Mouse (Mus musculus) liver, postnatal 0 days (tissue): ENCODE results near the gene Hpdl. TPM values are rescaled to one million over a fixed set of nuclear protein-coding genes. Genes with fewer than 3 reads are reported as not detected.

Source experiments
- ATAC-seq: fragments of 200-750 bp; cut with Nextera tagmentation; 2 replicates; pipeline ENCODE4 v1.8.0; 2017; ENCODE audit warnings: mild to moderate bottlenecking, moderate library complexity
- DNase-seq: peaks from one replicate; pipeline ENCODE4 v3.0.0-alpha.2; 2016
- H3K27ac ChIP-seq: fragments of 300-500 bp; sonication (generic); 2 replicates; pipeline ENCODE4 v1.5.1; 2014; ENCODE audit warnings: antibody characterized with exemption, moderate library complexity, mild to moderate bottlenecking, low read depth
- H3K27me3 ChIP-seq: fragments of 300-500 bp; sonication (generic); 2 replicates; pipeline ENCODE4 v1.6.1; 2014; ENCODE audit warnings: low read length, control low read depth, mixed read lengths; ENCODE audit not compliant: insufficient read depth
- H3K36me3 ChIP-seq: fragments of 300-500 bp; sonication (generic); replicated peaks from 2 replicates; pipeline ENCODE4 v1.6.1; 2014; ENCODE audit warnings: mild to moderate bottlenecking, control low read depth, low read length, moderate library complexity, mixed read lengths; ENCODE audit not compliant: insufficient read depth
- H3K4me1 ChIP-seq: fragments of 300-500 bp; sonication (generic); 2 replicates; pipeline ENCODE4 v1.6.1; 2014; ENCODE audit warnings: antibody characterized with exemption, mild to moderate bottlenecking, control low read depth; ENCODE audit not compliant: insufficient read depth
- H3K4me2 ChIP-seq: fragments of 300-500 bp; sonication (generic); 2 replicates; pipeline ENCODE4 v1.6.1; 2014; ENCODE audit warnings: low read depth, mild to moderate bottlenecking, low read length, moderate library complexity, mixed read lengths
- H3K4me3 ChIP-seq: fragments of 300-500 bp; sonication (generic); 2 replicates; pipeline ENCODE4 v1.5.1; 2014; ENCODE audit warnings: low read depth, low read length
- H3K9ac ChIP-seq: fragments of 300-500 bp; sonication (generic); replicated peaks from 2 replicates; pipeline ENCODE4 v1.6.1; 2014; ENCODE audit warnings: mild to moderate bottlenecking, moderate library complexity
- H3K9me3 ChIP-seq: fragments of 300-500 bp; sonication (generic); 2 replicates; pipeline ENCODE4 v1.6.1; 2016; ENCODE audit warnings: mild to moderate bottlenecking, control low read depth, low read length, mixed read lengths
- CTCF ChIP-seq: sonication (generic); IDR thresholded peaks from 2 replicates; pipeline ENCODE4 v1.5.1; 2016; ENCODE audit warnings: antibody characterized with exemption, low read depth
- EP300 ChIP-seq: IDR thresholded peaks from 2 replicates; pipeline ENCODE4 v1.6.1; 2016; ENCODE audit warnings: antibody characterized with exemption, low read depth, mild to moderate bottlenecking
- WGBS: fragments of 180-500 bp; shearing (Covaris S2); extraction: QIAGEN DNeasy Blood & Tissue Kit; methylation state at CpG from one replicate; pipeline ENCODE4 v1.1.7; 2014; ENCODE audit not compliant: insufficient replicate concordance; 5-methylcytosine and 5-hydroxymethylcytosine counted together
- polyA plus RNA-seq: library from polyadenylated mRNA; unstranded; fragments of >200 nt; fragmentation: Nextera tagmentation; extraction: Ambion mirVana; gene quantifications from 2 replicates; pipeline ENCODE4 v1.2.1, GENCODE M21; 2015

Gene Hpdl
- polyA plus RNA-seq, 1 experiment from 2014 or later = 0.22 TPM

- peak overlapping the region; percentile 41; the same call in 1 of the 2 replicates for H3K27ac ChIP-seq
- 18% methylated on average over 3 of the region's 3 CpGs for WGBS
- no peaks in the 10 kb centered on the region for H3K36me3 ChIP-seq
Measured at GRCm38 (mm10) chr4:116788956-116789355, 32.6 kb downstream of the Hpdl start.

GRCm38 (mm10) chr4:116787985-116788760, 33.3 kb downstream of the Hpdl start:
- Histone ChIP-seq H3K4me3 (no peak overlapping the region), H3K4me1 (no peaks in the 10 kb centered on the region; the same call in 1 of the 2 replicates), H3K9ac (no peak overlapping the region), H3K27ac (peak overlapping the region; percentile 41), H3K9me3 (no peaks in the 10 kb centered on the region), H3K27me3 (no peaks in the 10 kb centered on the region), H3K4me2 (peak overlapping the region; percentile 3; the same call in 1 of the 2 replicates), H3K36me3 (no peaks in the 10 kb centered on the region)
- 30% methylated on average over 7 of the region's 7 CpGs for WGBS
- ATAC-seq (peak; percentile 35), DNase-seq (peak; percentile 27)
- TF ChIP-seq EP300 (no peak), CTCF (peak; percentile 14; the same call in 1 of the 2 replicates)

More at GRCm38 (mm10) chr4:116788956-116789355, 32.6 kb downstream of the Hpdl start:
- H3K4me1 ChIP-seq = no peaks in the 10 kb centered on the region; the same call in 1 of the 2 replicates
- H3K4me3 ChIP-seq = no peak overlapping the region
- ATAC-seq = peak; percentile 60
- H3K9me3 ChIP-seq = no peaks in the 10 kb centered on the region
- TF ChIP-seq CTCF (peak; percentile 89), EP300 (no peak)
- no peak overlapping the region for H3K9ac ChIP-seq
- DNase-seq = peak; percentile 80
- no peaks in the 10 kb centered on the region for H3K27me3 ChIP-seq
- H3K4me2 ChIP-seq = peak overlapping the region; percentile 3; the same call in 1 of the 2 replicates

GRCm38 (mm10) chr4:116786587-116786986, 34.9 kb downstream of the Hpdl start:
- no peak overlapping the region for H3K9ac ChIP-seq
- no peak for TF ChIP-seq EP300
- TF ChIP-seq CTCF = peak; percentile 46
- no peak overlapping the region for H3K4me3 ChIP-seq
- H3K27ac ChIP-seq = no peak overlapping the region
- H3K4me1 ChIP-seq = no peaks in the 10 kb centered on the region; the same call in 1 of the 2 replicates
- 90% methylated on average over 1 of the region's 1 CpGs for WGBS
- no peaks in the 10 kb centered on the region for H3K9me3 ChIP-seq
- H3K4me2 ChIP-seq = no peak overlapping the region
- ATAC-seq (no peak), DNase-seq (no peak)
- H3K36me3 ChIP-seq = no peaks in the 10 kb centered on the region
- no peaks in the 10 kb centered on the region for H3K27me3 ChIP-seq

- ATAC-seq (no peak), DNase-seq (no peak)
- no peaks in the 10 kb centered on the region for H3K27me3 ChIP-seq
- TF ChIP-seq CTCF (no peak), EP300 (no peak)
- no peaks in the 10 kb centered on the region for H3K4me1 ChIP-seq
- H3K4me2 ChIP-seq = no peak overlapping the region
- no peak overlapping the region for H3K4me3 ChIP-seq
- no peaks in the 10 kb centered on the region for H3K9me3 ChIP-seq
- WGBS = 69% methylated on average over 8 of the region's 8 CpGs
- no peak overlapping the region for H3K9ac ChIP-seq
- no peak overlapping the region for H3K27ac ChIP-seq
- H3K36me3 ChIP-seq = no peaks in the 10 kb centered on the region
Measured at GRCm38 (mm10) chr4:116782171-116782570, 39.3 kb downstream of the Hpdl start.

- TF ChIP-seq EP300 (no peak), CTCF (no peak)
- Histone ChIP-seq H3K4me2 (no peak overlapping the region), H3K36me3 (no peaks in the 10 kb centered on the region), H3K27ac (no peak overlapping the region), H3K9ac (no peak overlapping the region), H3K27me3 (no peaks in the 10 kb centered on the region), H3K9me3 (no peaks in the 10 kb centered on the region), H3K4me1 (no peaks in the 10 kb centered on the region), H3K4me3 (no peak overlapping the region)
- ATAC-seq = no peak
- DNase-seq = no peak
- WGBS = 57% methylated on average over 2 of the region's 2 CpGs
Measured at GRCm38 (mm10) chr4:116781366-116781765, 40.1 kb downstream of the Hpdl start.

- H3K9ac ChIP-seq = no peak overlapping the region
- H3K36me3 ChIP-seq = no peaks in the 10 kb centered on the region
- H3K27me3 ChIP-seq = no peaks in the 10 kb centered on the region
- no peak overlapping the region for H3K4me2 ChIP-seq
- no peak for ATAC-seq
- TF ChIP-seq EP300 (no peak), CTCF (no peak)
- no peaks in the 10 kb centered on the region for H3K9me3 ChIP-seq
- no peak for DNase-seq
- no peak overlapping the region for H3K4me3 ChIP-seq
- WGBS = 62% methylated on average over 2 of the region's 2 CpGs
- no peaks in the 10 kb centered on the region for H3K4me1 ChIP-seq
- H3K27ac ChIP-seq = no peak overlapping the region
Measured at GRCm38 (mm10) chr4:116780541-116780940, 41.0 kb downstream of the Hpdl start.
